Mouse (Mus musculus) liver, embryonic 11.5 days (tissue): ENCODE results near the gene Clp1. TPM values are rescaled to one million over a fixed set of nuclear protein-coding genes. Genes with fewer than 3 reads are reported as not detected.

Experiments used
- ATAC-seq: fragments of 200-750 bp; cut with Nextera tagmentation; replicated peaks from 2 replicates; pipeline ENCODE4 v1.8.0; 2017; ENCODE audit warnings: moderate number of reproducible peaks, mild to moderate bottlenecking, moderate TSS enrichment, moderate library complexity; ENCODE audit not compliant: low FRiP score
- DNase-seq: peaks from one replicate; pipeline ENCODE4 v3.0.0-alpha.2; 2017; ENCODE audit warnings: low spot score
- H3K27ac ChIP-seq: fragments of 300-500 bp; sonication (generic); 2 replicates; pipeline ENCODE4 v1.5.1; 2014; ENCODE audit warnings: mild to moderate bottlenecking, low read depth, low read length, control low read depth
- H3K27me3 ChIP-seq: fragments of 300-500 bp; sonication (generic); replicated peaks from 2 replicates; pipeline ENCODE4 v1.6.1; 2014; ENCODE audit warnings: low read length, mixed read lengths; ENCODE audit not compliant: control insufficient read depth, insufficient read depth
- H3K36me3 ChIP-seq: fragments of 300-500 bp; sonication (generic); 2 replicates; pipeline ENCODE4 v1.6.1; 2014; ENCODE audit warnings: mild to moderate bottlenecking, low read length, moderate library complexity, mixed read lengths; ENCODE audit not compliant: control insufficient read depth, insufficient read depth
- H3K4me1 ChIP-seq: fragments of 300-500 bp; sonication (generic); replicated peaks from 2 replicates; pipeline ENCODE4 v1.6.1; 2014; ENCODE audit warnings: low read length, mixed read lengths; ENCODE audit not compliant: control insufficient read depth, insufficient read depth
- H3K4me2 ChIP-seq: fragments of 300-500 bp; sonication (generic); 2 replicates; pipeline ENCODE4 v1.6.1; 2014; ENCODE audit warnings: mild to moderate bottlenecking, control low read depth, moderate library complexity
- H3K4me3 ChIP-seq: fragments of 300-500 bp; sonication (generic); 2 replicates; pipeline ENCODE4 v1.5.1; 2014; ENCODE audit warnings: low read depth, low read length, control low read depth
- H3K9ac ChIP-seq: fragments of 300-500 bp; sonication (generic); 2 replicates; pipeline ENCODE4 v1.6.1; 2014; ENCODE audit warnings: low read depth, low read length, control low read depth
- H3K9me3 ChIP-seq: fragments of 300-500 bp; sonication (generic); 2 replicates; pipeline ENCODE4 v1.6.1; 2016; ENCODE audit warnings: low read length, inconsistent platforms, mixed read lengths; ENCODE audit not compliant: control insufficient read depth
- WGBS: fragments of 180-500 bp; shearing (Covaris S2); extraction: QIAGEN DNeasy Blood & Tissue Kit; methylation state at CpG from one replicate; pipeline ENCODE4 v1.1.7; 2014; 5-methylcytosine and 5-hydroxymethylcytosine counted together
- polyA plus RNA-seq: library from polyadenylated mRNA; unstranded; fragments of >200 nt; fragmentation: Nextera tagmentation; extraction: Ambion mirVana; gene quantifications from 2 replicates; pipeline ENCODE4 v1.2.1, GENCODE M21; 2014

Gene Clp1
- polyA plus RNA-seq, 1 experiment from 2014 or later, result 59.3 TPM

- DNase-seq (no peak), ATAC-seq (no peak)
- no peaks in the 10 kb centered on the region for H3K36me3 ChIP-seq
- no peak overlapping the region for H3K9ac ChIP-seq
- H3K4me3 ChIP-seq, result no peak overlapping the region
- no peaks in the 10 kb centered on the region for H3K9me3 ChIP-seq
- H3K4me2 ChIP-seq, result no peak overlapping the region
- H3K27ac ChIP-seq, result no peak overlapping the region
- no peaks in the 10 kb centered on the region for H3K4me1 ChIP-seq
- 54% methylated on average over 4 of the region's 4 CpGs for WGBS
- no peaks in the 10 kb centered on the region; the same call in 1 of the 2 replicates for H3K27me3 ChIP-seq
Observed at GRCm38 (mm10) chr2:84762295-84762694, 35.1 kb upstream of the Clp1 start.

GRCm38 (mm10) chr2:84761840-84762239, 34.7 kb upstream of the Clp1 start:
- Histone ChIP-seq H3K9me3 (no peaks in the 10 kb centered on the region), H3K27me3 (no peaks in the 10 kb centered on the region; the same call in 1 of the 2 replicates), H3K4me1 (no peaks in the 10 kb centered on the region), H3K4me3 (no peak overlapping the region), H3K9ac (no peak overlapping the region), H3K27ac (no peak overlapping the region), H3K36me3 (no peaks in the 10 kb centered on the region), H3K4me2 (no peak overlapping the region)
- ATAC-seq (no peak), DNase-seq (no peak)
- 88% methylated on average over 1 of the region's 1 CpGs for WGBS

- H3K4me3 ChIP-seq, result no peak overlapping the region
- no peak overlapping the region for H3K4me2 ChIP-seq
- H3K4me1 ChIP-seq, result no peaks in the 10 kb centered on the region
- H3K27me3 ChIP-seq, result no peaks in the 10 kb centered on the region; the same call in 1 of the 2 replicates
- H3K9me3 ChIP-seq, result no peaks in the 10 kb centered on the region
- WGBS, result 71% methylated on average over 3 of the region's 3 CpGs
- no peak overlapping the region for H3K9ac ChIP-seq
- ATAC-seq (no peak), DNase-seq (no peak)
- H3K27ac ChIP-seq, result no peak overlapping the region
- H3K36me3 ChIP-seq, result no peaks in the 10 kb centered on the region
Observed at GRCm38 (mm10) chr2:84761309-84761708, 34.2 kb upstream of the Clp1 start.

GRCm38 (mm10) chr2:84760777-84761176, 33.6 kb upstream of the Clp1 start:
- ATAC-seq, result no peak
- H3K9ac ChIP-seq, result no peak overlapping the region
- DNase-seq, result no peak
- H3K4me3 ChIP-seq, result no peak overlapping the region
- no peaks in the 10 kb centered on the region for H3K4me1 ChIP-seq
- no peaks in the 10 kb centered on the region for H3K9me3 ChIP-seq
- no peak overlapping the region for H3K27ac ChIP-seq
- WGBS, result 71% methylated on average over 8 of the region's 8 CpGs
- H3K27me3 ChIP-seq, result no peaks in the 10 kb centered on the region; the same call in 1 of the 2 replicates
- H3K4me2 ChIP-seq, result no peak overlapping the region
- H3K36me3 ChIP-seq, result no peaks in the 10 kb centered on the region

- no peak overlapping the region for H3K4me2 ChIP-seq
- H3K4me1 ChIP-seq, result no peaks in the 10 kb centered on the region
- H3K4me3 ChIP-seq, result no peak overlapping the region
- peak; percentile 65 for ATAC-seq
- no peak overlapping the region for H3K27ac ChIP-seq
- H3K36me3 ChIP-seq, result no peaks in the 10 kb centered on the region
- H3K27me3 ChIP-seq, result no peaks in the 10 kb centered on the region; the same call in 1 of the 2 replicates
- WGBS, result 3% methylated on average over 2 of the region's 2 CpGs
- DNase-seq, result no peak
- H3K9me3 ChIP-seq, result no peaks in the 10 kb centered on the region
- no peak overlapping the region for H3K9ac ChIP-seq
Observed at GRCm38 (mm10) chr2:84758542-84759127, 31.5 kb upstream of the Clp1 start.

- no peak overlapping the region for H3K9ac ChIP-seq
- WGBS, result 60% methylated on average over 7 of the region's 7 CpGs
- no peak for DNase-seq
- no peak overlapping the region for H3K4me2 ChIP-seq
- no peaks in the 10 kb centered on the region for H3K4me1 ChIP-seq
- H3K9me3 ChIP-seq, result no peaks in the 10 kb centered on the region
- H3K27me3 ChIP-seq, result no peaks in the 10 kb centered on the region; the same call in 1 of the 2 replicates
- no peak overlapping the region for H3K4me3 ChIP-seq
- no peak for ATAC-seq
- H3K27ac ChIP-seq, result no peak overlapping the region
- no peaks in the 10 kb centered on the region for H3K36me3 ChIP-seq
Observed at GRCm38 (mm10) chr2:84757026-84757682, 30.0 kb upstream of the Clp1 start.

- Histone ChIP-seq H3K9me3 (no peaks in the 10 kb centered on the region), H3K4me3 (no peak overlapping the region), H3K36me3 (no peaks in the 10 kb centered on the region), H3K27me3 (no peaks in the 10 kb centered on the region; the same call in 1 of the 2 replicates), H3K9ac (no peak overlapping the region), H3K27ac (no peak overlapping the region), H3K4me2 (no peak overlapping the region), H3K4me1 (no peaks in the 10 kb centered on the region)
- 68% methylated on average over 5 of the region's 5 CpGs for WGBS
- ATAC-seq (no peak), DNase-seq (no peak)
Observed at GRCm38 (mm10) chr2:84756245-84756644, 29.1 kb upstream of the Clp1 start.

- ATAC-seq (no peak), DNase-seq (no peak)
- no peaks in the 10 kb centered on the region for H3K9me3 ChIP-seq
- no peak overlapping the region for H3K4me2 ChIP-seq
- no peaks in the 10 kb centered on the region for H3K27me3 ChIP-seq
- no peak overlapping the region for H3K9ac ChIP-seq
- H3K4me1 ChIP-seq, result peaks cover 5% of the 10 kb centered on the region
- H3K36me3 ChIP-seq, result no peaks in the 10 kb centered on the region
- 68% methylated on average over 6 of the region's 6 CpGs for WGBS
- H3K27ac ChIP-seq, result no peak overlapping the region
- no peak overlapping the region for H3K4me3 ChIP-seq
Observed at GRCm38 (mm10) chr2:84750115-84750514, 23.0 kb upstream of the Clp1 start.

GRCm38 (mm10) chr2:84744126-84744525, 17.0 kb upstream of the Clp1 start:
- no peaks in the 10 kb centered on the region for H3K36me3 ChIP-seq
- H3K9ac ChIP-seq, result peak overlapping the region; percentile 98
- peaks cover 47% of the 10 kb centered on the region for H3K4me1 ChIP-seq
- peak overlapping the region; percentile 74 for H3K4me3 ChIP-seq
- H3K27me3 ChIP-seq, result no peaks in the 10 kb centered on the region
- 5% methylated on average over 10 of the region's 10 CpGs for WGBS
- DNase-seq (peak; percentile 70), ATAC-seq (peak; percentile 33)
- no peaks in the 10 kb centered on the region for H3K9me3 ChIP-seq
- H3K4me2 ChIP-seq, result peak overlapping the region; percentile 90
- peak overlapping the region; percentile 95 for H3K27ac ChIP-seq
